Mouse (Mus musculus) lung, postnatal 0 days (tissue): Measurements from ENCODE around the gene Oser1.
"Not testable (repeated sequence)": the region's sequence is repeated elsewhere in the genome, so short reads cannot be mapped to it uniquely, and the experiment has no call there.

Source experiments
- CTCF ChIP-seq: IDR thresholded peaks from 2 replicates; pipeline ENCODE4 v1.5.1; 2016; ENCODE audit warnings: antibody characterized with exemption, mild to moderate bottlenecking
- EP300 ChIP-seq: IDR thresholded peaks from 2 replicates; pipeline ENCODE4 v1.6.1; 2016; ENCODE audit warnings: antibody characterized with exemption, mild to moderate bottlenecking, control low read depth

DNA sequence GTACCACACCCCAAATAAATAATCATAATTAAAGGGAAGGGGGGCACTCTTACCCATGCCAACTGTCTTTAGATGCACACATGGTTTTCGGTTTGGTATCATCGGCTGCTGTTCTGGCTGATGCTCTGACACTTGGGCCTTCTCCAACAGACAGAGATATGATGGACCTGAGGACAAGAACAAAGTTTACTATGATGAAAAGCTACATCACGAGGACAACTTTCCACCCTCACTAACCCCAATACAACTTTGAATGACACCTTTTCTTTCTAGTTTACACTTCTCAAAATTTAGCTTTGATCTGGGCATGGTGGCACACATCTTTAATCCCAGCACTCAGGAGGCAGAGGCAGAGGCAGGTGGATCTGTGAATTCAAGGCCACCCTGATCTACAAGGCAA is 13.2 kb downstream of the Oser1 start:
- not testable (repeated sequence) for TF ChIP-seq CTCF, EP300
